Mouse (Mus musculus) liver, adult 2 months (tissue): ENCODE results near the gene Cyth1. TPM values are rescaled to one million over a fixed set of nuclear protein-coding genes. Genes with fewer than 3 reads are reported as not detected.

ENCODE experiments used
- DNase-seq: peaks from one replicate; pipeline ENCODE4 v3.0.0-alpha.2; 2011; ENCODE audit warnings: low read depth, low spot score; ENCODE audit errors: extremely low read depth
- H3K27ac ChIP-seq: fragments of 200-500 bp; replicated peaks from 2 replicates; pipeline ENCODE4 v1.5.1; 2012; ENCODE audit warnings: low read depth, mild to moderate bottlenecking, control low read depth, inconsistent platforms, low read length; ENCODE audit not compliant: insufficient read depth
- H3K27me3 ChIP-seq: fragments of 200-500 bp; 2 replicates; pipeline ENCODE4 v1.6.1; 2012; ENCODE audit warnings: mild to moderate bottlenecking, moderate library complexity, low read length, inconsistent platforms; ENCODE audit not compliant: control insufficient read depth, insufficient read depth
- H3K36me3 ChIP-seq: fragments of 200-500 bp; 2 replicates; pipeline ENCODE4 v1.6.1; 2012; ENCODE audit warnings: low read length, inconsistent platforms; ENCODE audit not compliant: control insufficient read depth, insufficient read depth
- H3K4me1 ChIP-seq: fragments of 200-500 bp; 2 replicates; pipeline ENCODE4 v1.6.1; 2011; ENCODE audit warnings: low read length; ENCODE audit not compliant: control insufficient read depth, insufficient read depth
- H3K4me3 ChIP-seq: fragments of 200-500 bp; 2 replicates; pipeline ENCODE4 v1.5.1; 2011; ENCODE audit warnings: low read depth, mild to moderate bottlenecking, control low read depth, low read length, moderate library complexity; ENCODE audit not compliant: insufficient read depth
- H3K79me2 ChIP-seq: fragments of 200-500 bp; 2 replicates; pipeline ENCODE4 v1.6.1; 2012; ENCODE audit warnings: inconsistent platforms, mild to moderate bottlenecking, low read length, moderate library complexity; ENCODE audit not compliant: control insufficient read depth, insufficient read depth
- H3K9ac ChIP-seq: fragments of 200-500 bp; 2 replicates; pipeline ENCODE4 v1.6.1; 2012; ENCODE audit warnings: low read depth, mild to moderate bottlenecking, control low read depth, inconsistent platforms, low read length
- CTCF ChIP-seq: fragments of 200-500 bp; IDR thresholded peaks from 2 replicates; pipeline ENCODE4 v1.5.1; 2011; ENCODE audit warnings: low read depth, low read length, control low read depth
- POLR2A ChIP-seq: fragments of 200-500 bp; IDR thresholded peaks from 2 replicates; pipeline ENCODE4 v1.6.1; 2011; ENCODE audit warnings: low read length, control low read depth; ENCODE audit not compliant: insufficient read depth; ENCODE audit errors: extremely low read depth
- WGBS: fragments of 180-500 bp; shearing (Covaris S2); methylation state at CpG from one replicate; pipeline ENCODE4 v1.1.7; 2018; 5-methylcytosine and 5-hydroxymethylcytosine counted together
- polyA plus RNA-seq: library from polyadenylated mRNA; depleted of rRNA; stranded (reverse); fragments of >200 nt; gene quantifications from 2 replicates; pipeline ENCODE4 v1.2.3, GENCODE M21; 2012
- total RNA-seq: library from RNA; depleted of rRNA; stranded (reverse); fragments of >200 nt; gene quantifications from 2 replicates; pipeline ENCODE4 v1.2.3, GENCODE M21; 2014

Gene Cyth1
- total and polyA plus RNA-seq, 2 experiments, result 14.7 to 32.4 TPM

DNA sequence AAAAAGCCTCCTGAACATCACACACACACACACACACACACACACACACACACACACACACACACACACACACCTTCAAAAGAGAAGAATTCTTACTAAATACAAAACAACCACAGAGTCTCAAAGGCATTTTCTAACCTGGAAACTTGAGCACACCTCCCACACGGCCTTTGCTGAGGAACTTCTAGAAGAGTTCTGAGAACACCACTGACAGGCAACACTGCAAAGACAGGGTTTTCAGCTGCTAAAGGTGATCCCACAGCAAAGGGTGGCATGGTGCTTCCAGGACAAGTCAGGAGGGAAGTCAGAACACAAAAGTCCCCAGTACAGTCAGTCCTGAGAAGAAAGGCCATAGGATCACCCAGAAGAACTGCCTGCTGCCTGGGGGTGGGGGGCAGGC is 22.5 kb downstream of the Cyth1 start:
- no peaks in the 10 kb centered on the region for H3K36me3 ChIP-seq
- DNase-seq, result no peak
- 70% methylated on average over 1 of the region's 1 CpGs for WGBS
- TF ChIP-seq POLR2A (no peak), CTCF (no peak)
- H3K79me2 ChIP-seq, result peaks cover 50% of the 10 kb centered on the region
- H3K4me3 ChIP-seq, result no peak overlapping the region
- no peaks in the 10 kb centered on the region for H3K27me3 ChIP-seq
- H3K27ac ChIP-seq, result no peak overlapping the region
- no peak overlapping the region for H3K9ac ChIP-seq
- H3K4me1 ChIP-seq, result peaks cover 12% of the 10 kb centered on the region

DNA sequence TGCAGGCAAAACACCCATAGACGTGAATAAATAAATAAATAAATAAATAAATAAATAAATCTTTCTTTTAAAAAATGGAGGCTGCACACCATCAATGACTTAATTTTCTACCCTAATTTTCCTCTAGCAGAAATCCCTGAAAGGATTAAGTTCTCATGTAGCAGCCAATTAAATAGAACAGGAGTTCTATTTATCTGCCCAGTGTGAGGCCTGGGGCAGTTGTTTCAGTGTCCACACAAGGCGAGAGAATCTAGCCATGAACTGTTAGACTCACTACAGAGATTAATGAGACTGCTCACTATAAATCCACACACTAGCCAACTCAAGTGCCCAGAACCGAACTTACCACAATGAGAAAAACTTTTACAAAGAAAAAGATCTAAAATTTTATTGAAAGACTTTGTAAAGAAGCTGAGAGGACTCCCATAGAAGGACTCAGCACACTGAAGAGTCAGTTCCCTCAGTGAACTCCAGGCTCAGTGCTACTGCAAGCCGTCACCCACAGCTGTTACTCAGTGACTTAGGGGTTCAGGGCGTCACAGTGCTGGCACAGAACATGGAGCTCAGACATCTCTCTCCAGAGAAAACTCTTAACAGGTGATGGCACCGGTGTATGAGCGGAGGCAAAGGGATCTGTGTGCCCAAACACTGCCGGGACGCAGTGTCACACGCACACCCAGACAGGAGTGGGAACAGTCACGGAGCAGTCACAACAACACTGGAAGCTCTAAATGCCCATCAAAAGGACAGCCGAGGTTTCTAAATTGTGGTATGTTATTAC is 23.1 kb downstream of the Cyth1 start:
- Histone ChIP-seq H3K79me2 (peaks cover 49% of the 10 kb centered on the region), H3K9ac (no peak overlapping the region)
- 79% methylated on average over 12 of the region's 12 CpGs for WGBS

DNA sequence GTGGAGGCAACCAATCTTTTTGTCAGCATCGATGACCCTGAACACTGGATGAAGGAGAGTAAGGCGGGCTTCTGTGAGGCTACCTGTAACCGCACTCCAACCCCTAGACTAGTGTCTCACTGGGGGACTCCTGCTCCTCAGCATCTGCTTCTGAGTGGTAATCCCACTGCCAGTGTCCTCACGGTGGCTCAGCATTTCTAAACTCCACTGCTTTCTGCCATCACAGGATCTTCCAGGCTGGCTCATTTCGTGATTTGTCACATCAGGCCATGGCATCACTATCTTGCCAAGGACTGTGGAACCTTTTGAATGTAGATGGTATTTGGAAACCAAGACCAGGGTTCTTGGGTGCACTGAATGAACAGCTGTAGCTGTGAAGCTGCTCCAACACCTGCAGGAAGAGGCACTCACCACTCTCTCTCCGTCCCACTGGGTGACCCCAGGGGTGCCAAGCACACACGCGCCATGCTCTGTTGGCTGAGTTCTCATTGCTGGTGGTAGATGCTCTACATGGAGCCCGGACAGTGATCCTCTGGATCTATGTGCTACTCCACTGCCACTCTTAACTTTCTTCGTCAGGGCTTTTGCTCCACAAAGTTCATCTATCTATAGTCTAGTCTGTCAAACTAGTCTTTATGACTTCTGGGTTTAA is 24.9 kb downstream of the Cyth1 start:
- H3K27ac ChIP-seq, result no peak overlapping the region
- no peak for DNase-seq
- no peaks in the 10 kb centered on the region for H3K36me3 ChIP-seq
- peaks cover 45% of the 10 kb centered on the region for H3K79me2 ChIP-seq
- TF ChIP-seq CTCF, result no peak
- no peak for TF ChIP-seq POLR2A
- no peak overlapping the region for H3K9ac ChIP-seq
- no peaks in the 10 kb centered on the region for H3K27me3 ChIP-seq
- H3K4me3 ChIP-seq, result no peak overlapping the region
- peaks cover 8% of the 10 kb centered on the region for H3K4me1 ChIP-seq
- 84% methylated on average over 10 of the region's 10 CpGs for WGBS

More for the DNA sequence above, 23.1 kb downstream of the Cyth1 start:
- TF ChIP-seq CTCF (no peak), POLR2A (no peak)
- Histone ChIP-seq H3K4me3 (no peak overlapping the region), H3K36me3 (no peaks in the 10 kb centered on the region), H3K4me1 (peaks cover 8% of the 10 kb centered on the region), H3K27ac (no peak overlapping the region), H3K27me3 (no peaks in the 10 kb centered on the region)
- DNase-seq, result no peak

DNA sequence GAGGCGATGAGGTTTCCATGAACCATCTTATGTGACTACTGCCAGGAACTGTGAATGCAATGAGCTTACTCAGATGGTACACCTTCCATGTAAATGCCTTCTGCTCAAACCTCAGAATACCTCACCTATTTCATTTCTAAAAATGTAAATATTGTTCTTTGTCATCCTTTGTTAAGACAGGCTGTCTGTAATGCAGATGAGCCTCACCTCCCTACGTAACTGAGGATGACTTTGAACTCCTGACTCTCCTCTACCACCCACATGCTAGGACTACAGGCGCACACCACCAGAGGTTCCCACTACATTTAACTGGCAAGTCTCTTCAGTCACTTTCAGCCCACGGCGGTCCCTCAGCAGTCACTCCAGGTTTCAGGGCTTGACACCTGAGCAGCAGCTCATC is 25.5 kb downstream of the Cyth1 start:
- Histone ChIP-seq H3K27me3 (no peaks in the 10 kb centered on the region), H3K36me3 (no peaks in the 10 kb centered on the region), H3K4me1 (peaks cover 8% of the 10 kb centered on the region), H3K4me3 (no peak overlapping the region), H3K27ac (no peak overlapping the region), H3K79me2 (peaks cover 44% of the 10 kb centered on the region), H3K9ac (no peak overlapping the region)
- DNase-seq, result no peak
- TF ChIP-seq CTCF, result no peak
- TF ChIP-seq POLR2A, result no peak
- 87% methylated on average over 5 of the region's 5 CpGs for WGBS

DNA sequence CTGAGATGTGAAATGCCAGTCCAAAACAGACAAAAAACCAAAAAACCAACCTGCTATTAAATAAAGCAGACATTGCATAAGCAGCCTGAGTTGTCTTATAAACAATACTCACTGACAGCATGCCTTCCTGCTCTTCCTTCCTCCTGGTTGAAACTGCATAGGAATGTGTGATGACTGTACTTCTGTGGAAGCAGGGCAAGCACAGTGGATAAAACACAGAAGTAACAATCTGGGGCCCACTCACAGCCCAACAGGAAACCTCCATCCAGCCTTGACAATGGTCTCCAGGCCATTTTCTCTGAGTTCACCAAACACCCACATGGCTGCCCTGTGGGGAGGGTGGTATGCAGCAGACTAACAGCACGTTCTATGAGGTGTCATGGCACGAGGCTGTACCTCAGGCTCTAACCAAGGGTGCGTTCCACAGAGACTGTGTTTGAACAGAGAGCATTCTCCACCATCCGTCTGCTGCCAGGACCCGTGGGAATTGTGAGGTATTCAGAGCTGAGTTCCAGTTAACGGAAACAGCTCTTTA is 26.0 kb downstream of the Cyth1 start:
- no peak for DNase-seq
- TF ChIP-seq POLR2A, result no peak
- no peak for TF ChIP-seq CTCF
- Histone ChIP-seq H3K4me3 (no peak overlapping the region), H3K36me3 (no peaks in the 10 kb centered on the region), H3K27ac (no peak overlapping the region), H3K79me2 (peaks cover 47% of the 10 kb centered on the region), H3K4me1 (peaks cover 6% of the 10 kb centered on the region), H3K9ac (no peak overlapping the region), H3K27me3 (no peaks in the 10 kb centered on the region)
- WGBS, result 54% methylated on average over 6 of the region's 6 CpGs
